8 mouse cellular contexts compared by ENCODE assay signal in genomic region chr1:74807551-74808071, GRCm38 (mm10). TPM values are rescaled to one million over a fixed set of nuclear protein-coding genes. Genes with fewer than 3 reads are reported as not detected.
DNase-seq lines count a peak whose midpoint lies in the region; ATAC-seq and TF ChIP-seq lines count a peak whose summit lies in the region.

No protein-coding gene starts in this region.

- H3K4me1 ChIP-seq in heart, embryonic 12.5 days (replicated peaks) = peaks cover 32% of the 10 kb centered on the region
- H3K4me1 ChIP-seq in ES-E14 (ENCODE audit: control insufficient read depth in 2 of 2, insufficient read depth in 2 of 2, low read length in 2 of 2, poor library complexity in 1 of 2) = peaks cover 2 to 27% of the 10 kb centered on the region in 2 experiments; a peak in 2 of 4 replicates
- H3K4me1 ChIP-seq in midbrain, embryonic 14.5 days (ENCODE audit: control insufficient read depth, insufficient read depth, low read length) = peaks cover 25% of the 10 kb centered on the region

- in situ Hi-C loops in ES-E14 (cut with MboI; ENCODE audit: low sequenced_read_pairs in 2 of 2, unreplicated experiment in 2 of 2) = loop anchor here in 1 of 2 experiments (10.0 kb wide), 1 partner anchor 47 kb away; the partner anchor contains the start of gene Cdk5r2

- no peaks in the 10 kb centered on the region for H3K9me3 ChIP-seq in heart, embryonic 12.5 days (replicated peaks)
- H3K9me3 ChIP-seq in ES-E14 (ENCODE audit: control insufficient read depth, insufficient read depth, low read depth, low read length) = no peaks in the 10 kb centered on the region
- no peaks in the 10 kb centered on the region for H3K9me3 ChIP-seq in midbrain, embryonic 14.5 days (ENCODE audit: control insufficient read depth, low read length)

- WGBS in heart, embryonic 12.5 days = 9% methylated on average over 23 of the region's 23 CpGs
- whole genome bisulfite sequencing in midbrain, embryonic 14.5 days = 2% methylated on average over 23 of the region's 23 CpGs

- no peaks in the 10 kb centered on the region for H3K36me3 ChIP-seq in heart, embryonic 12.5 days
- no peaks in the 10 kb centered on the region for H3K36me3 ChIP-seq in ES-E14 (ENCODE audit: control insufficient read depth, insufficient read depth, low read length, poor library complexity, severe bottlenecking)
- no peaks in the 10 kb centered on the region for H3K36me3 ChIP-seq in midbrain, embryonic 14.5 days (ENCODE audit: control insufficient read depth, insufficient read depth, low read length)

- H3K27ac ChIP-seq in heart, embryonic 12.5 days (ENCODE audit: poor library complexity, severe bottlenecking) = no peak overlapping the region
- no peak overlapping the region for H3K27ac ChIP-seq in ES-E14 (ENCODE audit: insufficient read depth, low read depth, low read length, poor library complexity, severe bottlenecking)
- peak overlapping the region; percentile 55 for H3K27ac ChIP-seq in midbrain, embryonic 14.5 days (replicated peaks; ENCODE audit: low read depth, low read length)

- H3K4me3 ChIP-seq in heart, embryonic 12.5 days = no peak overlapping the region
- H3K4me3 ChIP-seq in ES-E14 (ENCODE audit: insufficient read depth in 1 of 2, low read depth in 1 of 2, low read length in 2 of 2, poor library complexity in 1 of 2, severe bottlenecking in 1 of 2) = peak overlapping the region; percentile 9 to 23; a peak in 2 of 4 replicates
- peak overlapping the region; percentile 29; the same call in 1 of the 2 replicates for H3K4me3 ChIP-seq in midbrain, embryonic 14.5 days (replicated peaks; ENCODE audit: low read depth, low read length)

- peak overlapping the region; percentile 59 for H3K4me2 ChIP-seq in heart, embryonic 12.5 days
- peak overlapping the region; percentile 68 for H3K4me2 ChIP-seq in midbrain, embryonic 14.5 days (ENCODE audit: low read length)

- no peak for DNase-seq in heart, postnatal 4 days
- DNase-seq in ES-E14 (ENCODE audit: low read depth, low spot score) = no peak
- DNase-seq in midbrain, embryonic 14.5 days = peak; percentile 59
- DNase-seq in c-Kit-positive CD71-positive TER-119-positive erythroid progenitor cells, embryonic 14.5 days (ENCODE audit: low spot score) = no peak
- DNase-seq in spleen, adult 12 weeks (ENCODE audit: low spot score) = no peak

- H3K9ac ChIP-seq in heart, embryonic 12.5 days = no peak overlapping the region
- no peak overlapping the region for H3K9ac ChIP-seq in ES-E14 (ENCODE audit: insufficient read depth, low read depth, low read length, poor library complexity, severe bottlenecking)
- H3K9ac ChIP-seq in midbrain, embryonic 14.5 days (replicated peaks; ENCODE audit: low read length) = 0 out of 2 replicates have a peak overlapping the region, but pooled peaks have one; percentile 23

- H3K27me3 ChIP-seq in heart, embryonic 12.5 days (replicated peaks) = peaks cover 92% of the 10 kb centered on the region
- H3K27me3 ChIP-seq in midbrain, embryonic 14.5 days (ENCODE audit: control insufficient read depth, insufficient read depth, low read length) = peaks cover 39% of the 10 kb centered on the region

- no peak for ATAC-seq in heart, embryonic 12.5 days (ENCODE audit: insufficient number of reproducible peaks, low FRiP score)
- ATAC-seq in granulocyte monocyte progenitor cell, adult 5-6 weeks (replicated peaks; ENCODE audit: poor library complexity, severe bottlenecking) = peak; percentile 4; the same call in 1 of the 2 replicates
- ATAC-seq in midbrain, embryonic 14.5 days (ENCODE audit: low FRiP score, low TSS enrichment) = peak; percentile 29
- ATAC-seq in inflammation-experienced regulatory T-cells, adult 6 months = no peak

TF ChIP-seq in ES-E14, 5 proteins besides CTCF, POLR2A, EP300 and RAD21:
- TF ChIP-seq ZC3H11A (IDR thresholded peaks at IDR 0.05; ENCODE audit: borderline replicate concordance, low read depth, low read length) (no peak), CHD2 (IDR thresholded peaks at IDR 0.05; ENCODE audit: low read depth, low read length) (no peak), HCFC1 (IDR thresholded peaks at IDR 0.05; ENCODE audit: borderline replicate concordance, insufficient read depth, low read length) (no peak), MAFK (IDR thresholded peaks at IDR 0.05; ENCODE audit: insufficient read depth, low read depth, low read length) (no peak), ZNF384 (IDR thresholded peaks at IDR 0.05; ENCODE audit: low read depth, low read length) (no peak)

RNA-seq across cellular contexts. Expression of gene Wnt10a, which starts 16.3 kb away (rescaled TPM):
- polyA plus RNA-seq in heart, embryonic 12.5 days (2016; fragmentation: Nextera tagmentation; extraction: Ambion mirVana) = 0.28 TPM in 1 of 2 replicates, not detected in the other
- total RNA-seq in heart, postnatal 4 days (2021) = not detected
- 0.42 and 1.5 TPM in 2 replicates for total RNA-seq in ES-E14 (2012; rRNA removed)
- total RNA-seq in granulocyte monocyte progenitor cell, adult 5-6 weeks (2014; fragmentation: Nextera tagmentation) = not detected in 2 replicates
- total RNA-seq in granulocyte monocyte progenitor cell, adult 5-6 weeks (2017) = not detected in 2 replicates
- polyA plus RNA-seq in midbrain, embryonic 14.5 days (2014; fragmentation: Nextera tagmentation; extraction: Ambion mirVana) = 0.11 and 0.36 TPM in 2 replicates
- polyA plus RNA-seq in inflammation-experienced regulatory T-cells, adult 6 months (2017; shearing (Covaris generic)) = under 1 TPM in 1 of 3 experiments, not detected in 2; 0.19 TPM

RNA-seq across cellular contexts. Expression of gene Wnt6, which starts 35.9 kb away (rescaled TPM):
- 0.41 and 1.3 TPM in 2 replicates for polyA plus RNA-seq in heart, embryonic 12.5 days (2016; fragmentation: Nextera tagmentation; extraction: Ambion mirVana)
- under 1 TPM; 0.12 to 0.20 TPM for total RNA-seq in heart, postnatal 4 days (2021)
- 2.6 and 2.8 TPM in 2 replicates for total RNA-seq in ES-E14 (2012; rRNA removed)
- total RNA-seq in granulocyte monocyte progenitor cell, adult 5-6 weeks (2014; fragmentation: Nextera tagmentation) = not detected in 2 replicates
- total RNA-seq in granulocyte monocyte progenitor cell, adult 5-6 weeks (2017) = 0.21 and 1.2 TPM in 2 replicates
- 2.7 TPM in 1 of 2 replicates, not detected in the other for polyA plus RNA-seq in midbrain, embryonic 14.5 days (2014; fragmentation: Nextera tagmentation; extraction: Ambion mirVana)
- not detected for polyA plus RNA-seq in inflammation-experienced regulatory T-cells, adult 6 months (2017; shearing (Covaris generic))

RNA-seq across cellular contexts. Expression of gene Cdk5r2, which starts 47.1 kb away (rescaled TPM):
- polyA plus RNA-seq in heart, embryonic 12.5 days (2016; fragmentation: Nextera tagmentation; extraction: Ambion mirVana) = not detected in 2 replicates
- not detected for total RNA-seq in heart, postnatal 4 days (2021)
- total RNA-seq in ES-E14 (2012; rRNA removed) = 0.26 and 0.54 TPM in 2 replicates
- total RNA-seq in granulocyte monocyte progenitor cell, adult 5-6 weeks (2014; fragmentation: Nextera tagmentation) = not detected in 2 replicates
- not detected in 2 replicates for total RNA-seq in granulocyte monocyte progenitor cell, adult 5-6 weeks (2017)
- polyA plus RNA-seq in midbrain, embryonic 14.5 days (2014; fragmentation: Nextera tagmentation; extraction: Ambion mirVana) = 16.5 and 29.9 TPM in 2 replicates
- not detected for polyA plus RNA-seq in inflammation-experienced regulatory T-cells, adult 6 months (2017; shearing (Covaris generic))

RNA-seq across cellular contexts. Expression of gene Prkag3, which starts 58.6 kb away (rescaled TPM):
- polyA plus RNA-seq in heart, embryonic 12.5 days (2016; fragmentation: Nextera tagmentation; extraction: Ambion mirVana) = 6.0 and 7.2 TPM in 2 replicates
- 1 to 10 TPM; 3.7 to 4.1 TPM for total RNA-seq in heart, postnatal 4 days (2021)
- total RNA-seq in ES-E14 (2012; rRNA removed) = 0.04 and 0.16 TPM in 2 replicates
- total RNA-seq in granulocyte monocyte progenitor cell, adult 5-6 weeks (2014; fragmentation: Nextera tagmentation) = not detected in 2 replicates
- not detected in 2 replicates for total RNA-seq in granulocyte monocyte progenitor cell, adult 5-6 weeks (2017)
- polyA plus RNA-seq in midbrain, embryonic 14.5 days (2014; fragmentation: Nextera tagmentation; extraction: Ambion mirVana) = not detected in 2 replicates
- polyA plus RNA-seq in inflammation-experienced regulatory T-cells, adult 6 months (2017; shearing (Covaris generic)) = not detected

Comparison
In these comparisons a context has a peak if more than half of its experiments do, and no peak if none do; other contexts are left out.
1. ATAC-seq: peak in granulocyte monocyte progenitor cell, adult 5-6 weeks (single experiment) and midbrain, embryonic 14.5 days (single experiment); none in heart, embryonic 12.5 days (single experiment) and inflammation-experienced regulatory T-cells, adult 6 months (single experiment).